Mouse (Mus musculus) ES-E14 (cell line): Measurements from ENCODE around the gene Phf21b.

Experiments
- CHD2 ChIP-seq: IDR thresholded peaks from 2 replicates; pipeline ENCODE4 v1.6.1; 2014; ENCODE audit warnings: mild to moderate bottlenecking, low read depth, low read length, inconsistent platforms
- MAFK ChIP-seq: IDR thresholded peaks from 2 replicates; pipeline ENCODE4 v1.6.1; 2014; ENCODE audit warnings: mild to moderate bottlenecking, low read depth, low read length, inconsistent platforms; ENCODE audit not compliant: insufficient read depth
- ZC3H11A ChIP-seq: IDR thresholded peaks from 2 replicates; pipeline ENCODE4 v1.6.1; 2012; ENCODE audit warnings: low read depth, mild to moderate bottlenecking, inconsistent platforms, low read length, borderline replicate concordance
- ZNF384 ChIP-seq: IDR thresholded peaks from 2 replicates; pipeline ENCODE4 v1.6.1; 2012; ENCODE audit warnings: low read depth, low read length, inconsistent platforms

- TF ChIP-seq ZC3H11A (no peak), CHD2 (no peak), MAFK (no peak), ZNF384 (no peak)
These were observed 35.0 kb downstream of the Phf21b start for GRCm38 (mm10) chr15:84820811-84821210.
